Mouse (Mus musculus) erythroblast, embryonic 14.5 days (primary cell): ENCODE data around the gene Cep290. TPM values are rescaled to one million over a fixed set of nuclear protein-coding genes. Genes with fewer than 3 reads are reported as not detected.

Experiments
- H3K27me3 ChIP-seq: 2 replicates; pipeline ENCODE4 v1.6.1; 2012; ENCODE audit warnings: inconsistent platforms; ENCODE audit not compliant: control insufficient read depth
- H3K36me3 ChIP-seq: 2 replicates; pipeline ENCODE4 v1.6.1; 2012; ENCODE audit warnings: mild to moderate bottlenecking, inconsistent platforms; ENCODE audit not compliant: control insufficient read depth
- H3K4me1 ChIP-seq: 2 replicates; pipeline ENCODE4 v1.6.1; 2012; ENCODE audit warnings: inconsistent platforms; ENCODE audit not compliant: control insufficient read depth
- H3K4me3 ChIP-seq: replicated peaks from 2 replicates; pipeline ENCODE3; 2012; ENCODE audit warnings: moderate library complexity, mild to moderate bottlenecking, inconsistent platforms
- H3K9me3 ChIP-seq: 2 replicates; pipeline ENCODE4 v1.6.1; 2012; ENCODE audit warnings: low read length, inconsistent platforms, mixed read lengths; ENCODE audit not compliant: control insufficient read depth
- GATA1 ChIP-seq: IDR thresholded peaks from 2 replicates; pipeline ENCODE4 v1.6.1; 2012; ENCODE audit warnings: low read length, inconsistent platforms, mixed read lengths
- TAL1 ChIP-seq: IDR thresholded peaks from 3 replicates; pipeline ENCODE4 v1.6.1; 2012; ENCODE audit warnings: low read length, inconsistent platforms, mixed read lengths
- polyA plus RNA-seq: library from polyadenylated mRNA; stranded (reverse); fragments of >175 nt; gene quantifications from 2 replicates; pipeline ENCODE4 v1.2.3, GENCODE M21; 2012

Gene Cep290
- polyA plus RNA-seq, 1 experiment, result 0.27 TPM

- TF ChIP-seq GATA1 (no peak), TAL1 (no peak)
- Histone ChIP-seq H3K9me3 (no peaks in the 10 kb centered on the region), H3K4me1 (no peaks in the 10 kb centered on the region), H3K27me3 (no peaks in the 10 kb centered on the region), H3K4me3 (no peak overlapping the region), H3K36me3 (no peaks in the 10 kb centered on the region)
Measured at GRCm38 (mm10) chr10:100622494-100622893, 135.1 kb downstream of the Cep290 start.

Other genes with a start within 250 kb of the Cep290 start
- not detected in 2 replicates for gene Gm4301, start 151.9 kb upstream of the Cep290 start, polyA plus RNA-seq
- gene Gm4302, start 146.7 kb upstream of the Cep290 start, polyA plus RNA-seq, result not detected in 2 replicates
- not detected in 2 replicates for gene Gm4303, start 141.6 kb upstream of the Cep290 start, polyA plus RNA-seq
- not detected in 2 replicates for gene Gm4305, start 136.5 kb upstream of the Cep290 start, polyA plus RNA-seq
- gene Gm4307, start 126.2 kb upstream of the Cep290 start, polyA plus RNA-seq, result not detected in 2 replicates
- gene Gm4312, start 105.0 kb upstream of the Cep290 start, polyA plus RNA-seq, result not detected in 2 replicates
- 0.02 and 0.13 TPM in 2 replicates for gene Tmtc3, start 208 bp upstream of the Cep290 start, polyA plus RNA-seq
- gene 4930430F08Rik, start 102.9 kb downstream of the Cep290 start, polyA plus RNA-seq, result 1.4 and 1.5 TPM in 2 replicates
- not detected in 2 replicates for gene 1700017N19Rik, start 102.9 kb downstream of the Cep290 start, polyA plus RNA-seq